Mouse (Mus musculus) limb, embryonic 11.5 days (tissue): ENCODE data around the gene Tmem82. TPM values are rescaled to one million over a fixed set of nuclear protein-coding genes. Genes with fewer than 3 reads are reported as not detected.

Source experiments
- ATAC-seq: fragments of 200-750 bp; cut with Nextera tagmentation; 2 replicates; pipeline ENCODE4 v1.8.0; 2017; ENCODE audit warnings: low read depth; ENCODE audit not compliant: insufficient number of reproducible peaks, low FRiP score, low TSS enrichment
- DNase-seq: peaks from one replicate; pipeline ENCODE4 v3.0.0-alpha.2; 2015; ENCODE audit warnings: low spot score
- H3K27ac ChIP-seq: fragments of 300-500 bp; sonication (generic); replicated peaks from 2 replicates; pipeline ENCODE4 v1.5.1; 2014; ENCODE audit warnings: low read depth, mild to moderate bottlenecking, low read length
- H3K27me3 ChIP-seq: fragments of 300-500 bp; sonication (generic); 2 replicates; pipeline ENCODE4 v1.6.1; 2014; ENCODE audit warnings: mild to moderate bottlenecking, low read length, mixed read lengths; ENCODE audit not compliant: control insufficient read depth, insufficient read depth
- H3K36me3 ChIP-seq: fragments of 300-500 bp; sonication (generic); 2 replicates; pipeline ENCODE4 v1.6.1; 2014; ENCODE audit warnings: mild to moderate bottlenecking, low read length, moderate library complexity, mixed read lengths; ENCODE audit not compliant: control insufficient read depth, insufficient read depth
- H3K4me1 ChIP-seq: fragments of 300-500 bp; sonication (generic); 2 replicates; pipeline ENCODE4 v1.6.1; 2014; ENCODE audit warnings: low read length, mixed read lengths; ENCODE audit not compliant: control insufficient read depth, insufficient read depth
- H3K4me2 ChIP-seq: fragments of 300-500 bp; sonication (generic); 2 replicates; pipeline ENCODE4 v1.6.1; 2014; ENCODE audit warnings: low read depth, mild to moderate bottlenecking, moderate library complexity; ENCODE audit not compliant: severe bottlenecking
- H3K4me3 ChIP-seq: fragments of 300-500 bp; sonication (generic); 2 replicates; pipeline ENCODE4 v1.5.1; 2014; ENCODE audit warnings: low read depth, low read length
- H3K9ac ChIP-seq: fragments of 300-500 bp; sonication (generic); 2 replicates; pipeline ENCODE4 v1.6.1; 2014; ENCODE audit warnings: mild to moderate bottlenecking, low read length
- H3K9me3 ChIP-seq: fragments of 300-500 bp; sonication (generic); 2 replicates; pipeline ENCODE4 v1.6.1; 2016; ENCODE audit warnings: low read length; ENCODE audit not compliant: control insufficient read depth
- whole genome bisulfite sequencing: fragments of 180-500 bp; shearing (Covaris S2); extraction: QIAGEN DNeasy Blood & Tissue Kit; methylation state at CpG from one replicate; pipeline ENCODE4 v1.1.7; 2014; 5-methylcytosine and 5-hydroxymethylcytosine counted together
- polyA plus RNA-seq: library from polyadenylated mRNA; unstranded; fragments of >200 nt; fragmentation: Nextera tagmentation; extraction: Ambion mirVana; gene quantifications from 2 replicates; pipeline ENCODE4 v1.2.1, GENCODE M21; 2014

Gene Tmem82
- polyA plus RNA-seq, 1 experiment from 2014 or later: 0.60 TPM

DNA sequence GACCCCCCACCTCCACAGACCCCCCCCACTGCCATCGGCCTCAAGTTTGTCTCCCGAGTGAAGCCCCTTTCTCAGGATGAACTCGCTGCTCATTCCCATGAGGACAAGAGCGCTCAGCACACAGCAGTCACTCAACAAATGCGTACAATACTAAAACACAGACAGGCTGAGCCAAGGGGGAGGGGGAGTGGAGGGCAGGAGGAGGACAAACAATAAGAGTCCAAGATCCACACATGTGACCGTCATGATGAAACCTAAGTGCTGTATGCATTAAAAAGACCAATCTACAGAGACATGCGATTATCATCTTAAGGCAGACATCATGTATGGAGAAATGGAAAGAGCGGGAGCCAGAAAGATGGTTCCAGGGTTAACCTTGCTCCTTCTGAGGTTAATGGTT is 38.5 kb upstream of the Tmem82 start:
- ATAC-seq: no peak
- WGBS: 93% methylated on average over 8 of the region's 8 CpGs
- H3K4me2 ChIP-seq: no peak overlapping the region
- no peak overlapping the region for H3K27ac ChIP-seq
- DNase-seq: no peak
- H3K27me3 ChIP-seq: no peaks in the 10 kb centered on the region
- 0 out of 2 replicates have a peak, but pooled peaks cover 4% of the 10 kb centered on the region for H3K36me3 ChIP-seq
- no peaks in the 10 kb centered on the region for H3K9me3 ChIP-seq
- no peak overlapping the region for H3K9ac ChIP-seq
- no peak overlapping the region for H3K4me3 ChIP-seq
- no peaks in the 10 kb centered on the region for H3K4me1 ChIP-seq

- ATAC-seq (no peak), DNase-seq (no peak)
- WGBS: 86% methylated on average over 12 of the region's 12 CpGs
- H3K4me2 ChIP-seq: no peak overlapping the region
- H3K4me3 ChIP-seq: no peak overlapping the region
- no peak overlapping the region for H3K9ac ChIP-seq
- H3K27ac ChIP-seq: no peak overlapping the region
- no peaks in the 10 kb centered on the region for H3K4me1 ChIP-seq
- no peaks in the 10 kb centered on the region for H3K9me3 ChIP-seq
- 0 out of 2 replicates have a peak, but pooled peaks cover 4% of the 10 kb centered on the region for H3K36me3 ChIP-seq
- no peaks in the 10 kb centered on the region for H3K27me3 ChIP-seq
Measured at GRCm38 (mm10) chr4:141655908-141656608, 37.6 kb upstream of the Tmem82 start.

- DNase-seq (no peak), ATAC-seq (no peak)
- H3K9ac ChIP-seq: no peak overlapping the region
- no peak overlapping the region for H3K27ac ChIP-seq
- 85% methylated on average over 6 of the region's 6 CpGs for WGBS
- H3K36me3 ChIP-seq: peaks cover 4% of the 10 kb centered on the region; the same call in 1 of the 2 replicates
- H3K4me3 ChIP-seq: no peak overlapping the region
- H3K9me3 ChIP-seq: no peaks in the 10 kb centered on the region
- no peaks in the 10 kb centered on the region for H3K27me3 ChIP-seq
- H3K4me2 ChIP-seq: no peak overlapping the region
- H3K4me1 ChIP-seq: no peaks in the 10 kb centered on the region
Measured at GRCm38 (mm10) chr4:141654509-141654908, 36.1 kb upstream of the Tmem82 start.

DNA sequence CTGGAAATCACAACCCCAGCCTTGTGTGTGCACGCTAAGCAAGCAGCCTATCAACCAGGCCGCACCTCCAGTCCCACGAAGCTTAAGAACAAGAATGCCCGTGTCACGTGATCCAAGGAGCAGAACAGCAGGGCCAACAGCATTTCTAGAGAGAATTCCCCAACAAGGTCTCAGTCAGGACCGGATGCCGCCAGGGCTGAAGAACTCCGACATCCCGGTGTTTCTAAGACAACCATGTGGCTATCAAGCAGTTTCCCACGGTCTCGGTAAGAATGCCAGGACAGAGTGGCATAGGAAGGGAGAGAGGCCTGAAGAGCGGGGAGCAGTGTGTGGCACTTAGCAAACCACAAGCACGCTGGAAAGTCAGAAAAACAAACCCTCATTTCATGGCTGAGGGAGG is 35.4 kb upstream of the Tmem82 start:
- H3K9me3 ChIP-seq: no peaks in the 10 kb centered on the region
- no peak overlapping the region for H3K9ac ChIP-seq
- DNase-seq (no peak), ATAC-seq (no peak)
- peaks cover 4% of the 10 kb centered on the region; the same call in 1 of the 2 replicates for H3K36me3 ChIP-seq
- H3K4me2 ChIP-seq: no peak overlapping the region
- 93% methylated on average over 13 of the region's 13 CpGs for WGBS
- no peak overlapping the region for H3K27ac ChIP-seq
- H3K4me3 ChIP-seq: no peak overlapping the region
- H3K27me3 ChIP-seq: no peaks in the 10 kb centered on the region
- no peaks in the 10 kb centered on the region for H3K4me1 ChIP-seq

DNA sequence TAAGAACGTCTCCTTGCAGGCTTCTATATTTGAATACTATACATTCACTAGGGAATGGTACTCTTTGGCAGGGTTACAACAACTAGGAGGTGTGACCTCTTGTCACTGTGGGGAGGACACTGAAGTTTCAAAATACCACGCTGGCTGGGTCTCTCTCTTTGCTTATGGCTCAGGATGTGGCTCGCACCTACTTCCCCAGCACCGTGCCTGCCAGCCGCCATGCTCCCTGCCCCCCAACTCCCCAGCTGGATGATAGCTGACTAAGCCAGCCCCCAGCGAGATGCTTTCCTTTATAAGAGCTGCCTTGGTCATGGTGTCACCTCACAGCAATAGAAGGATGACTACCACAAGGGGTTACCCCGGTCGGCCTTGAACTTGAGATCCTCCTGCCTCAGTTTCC is 34.6 kb upstream of the Tmem82 start:
- Histone ChIP-seq H3K9ac (no peak overlapping the region), H3K27me3 (no peaks in the 10 kb centered on the region), H3K4me3 (no peak overlapping the region), H3K4me1 (no peaks in the 10 kb centered on the region), H3K27ac (no peak overlapping the region), H3K36me3 (peaks cover 4% of the 10 kb centered on the region; the same call in 1 of the 2 replicates), H3K4me2 (no peak overlapping the region), H3K9me3 (no peaks in the 10 kb centered on the region)
- DNase-seq (no peak), ATAC-seq (no peak)
- 90% methylated on average over 8 of the region's 8 CpGs for WGBS

DNA sequence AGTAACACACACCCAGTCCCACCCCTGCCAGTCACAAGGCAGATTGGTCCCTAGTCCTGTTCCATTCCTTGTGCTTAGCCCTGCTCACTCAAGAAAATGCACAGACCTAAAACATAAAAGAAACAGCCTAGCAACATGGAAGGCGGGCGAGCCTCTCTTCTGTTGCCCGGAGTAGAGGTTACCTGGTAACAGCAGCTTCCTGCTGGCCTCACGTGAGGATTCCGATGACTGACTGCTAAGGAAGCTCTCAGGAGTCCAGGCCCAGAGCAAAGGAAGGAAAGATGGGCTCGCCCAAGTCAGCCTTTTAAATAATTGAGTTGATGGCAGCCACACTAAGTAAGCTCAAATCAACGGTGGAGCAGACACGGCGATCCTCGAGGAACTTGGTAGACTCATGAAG is 33.5 kb upstream of the Tmem82 start:
- 90% methylated on average over 10 of the region's 10 CpGs for WGBS
- DNase-seq (no peak), ATAC-seq (no peak)
- peaks cover 4% of the 10 kb centered on the region; the same call in 1 of the 2 replicates for H3K36me3 ChIP-seq
- no peak overlapping the region for H3K4me3 ChIP-seq
- no peak overlapping the region for H3K4me2 ChIP-seq
- H3K27ac ChIP-seq: no peak overlapping the region
- no peak overlapping the region for H3K9ac ChIP-seq
- no peaks in the 10 kb centered on the region for H3K9me3 ChIP-seq
- H3K4me1 ChIP-seq: no peaks in the 10 kb centered on the region
- H3K27me3 ChIP-seq: no peaks in the 10 kb centered on the region

- Histone ChIP-seq H3K27ac (no peak overlapping the region), H3K9me3 (no peaks in the 10 kb centered on the region), H3K36me3 (peaks cover 4% of the 10 kb centered on the region; the same call in 1 of the 2 replicates), H3K4me2 (no peak overlapping the region), H3K4me1 (no peaks in the 10 kb centered on the region), H3K4me3 (no peak overlapping the region), H3K9ac (no peak overlapping the region), H3K27me3 (no peaks in the 10 kb centered on the region)
- no peak for DNase-seq
- 89% methylated on average over 6 of the region's 6 CpGs for WGBS
- ATAC-seq: no peak
Measured at GRCm38 (mm10) chr4:141651286-141651685, 32.9 kb upstream of the Tmem82 start.

- H3K36me3 ChIP-seq: peaks cover 4% of the 10 kb centered on the region; the same call in 1 of the 2 replicates
- no peaks in the 10 kb centered on the region for H3K27me3 ChIP-seq
- H3K9me3 ChIP-seq: no peaks in the 10 kb centered on the region
- H3K4me3 ChIP-seq: no peak overlapping the region
- H3K4me2 ChIP-seq: no peak overlapping the region
- WGBS: 77% methylated on average over 6 of the region's 6 CpGs
- peak; percentile 30 for DNase-seq
- no peak for ATAC-seq
- H3K9ac ChIP-seq: no peak overlapping the region
- 0 out of 2 replicates have a peak overlapping the region, but pooled peaks have one; percentile 12 for H3K27ac ChIP-seq
- H3K4me1 ChIP-seq: no peaks in the 10 kb centered on the region
Measured at GRCm38 (mm10) chr4:141649244-141649643, 30.8 kb upstream of the Tmem82 start.
